Mouse (Mus musculus): ENCODE data around the gene Fam171a2.

GRCm38 (mm10) chr11:102394421-102395124 is 52.9 kb downstream of the Fam171a2 start:
- no peak for TF ChIP-seq GATA1 (IDR thresholded peaks at IDR 0.05; ENCODE audit: borderline replicate concordance, low read length)
- TF ChIP-seq FLI1 (IDR thresholded peaks at IDR 0.05; ENCODE audit: low read length): no peak
